Mouse (Mus musculus): ENCODE data around the gene Plod1.

Plod1 gene

DNA sequence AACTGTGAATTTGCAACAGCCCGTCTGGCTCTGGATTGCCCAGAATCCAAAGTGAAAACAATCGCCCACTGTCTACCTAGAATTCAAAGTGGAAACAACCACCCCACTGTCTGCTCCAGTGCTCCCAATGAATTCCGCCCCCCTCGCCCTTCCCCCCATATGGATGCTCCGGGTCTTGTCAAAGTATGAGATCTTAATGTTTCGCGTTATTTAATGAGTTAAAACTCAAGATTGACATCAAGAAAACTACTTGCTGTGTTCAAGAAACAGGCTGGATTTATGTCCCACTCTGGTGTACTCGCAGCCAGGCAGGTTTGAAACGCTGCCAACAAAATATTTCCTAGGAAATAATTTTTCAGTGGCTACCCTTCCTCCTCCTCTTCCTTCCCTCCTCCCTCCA, 3.5 kb upstream of the Plod1 start:
- in situ Hi-C loops (cut with MboI; ENCODE audit: unreplicated experiment in 2 of 2) = no loop called here

DNA sequence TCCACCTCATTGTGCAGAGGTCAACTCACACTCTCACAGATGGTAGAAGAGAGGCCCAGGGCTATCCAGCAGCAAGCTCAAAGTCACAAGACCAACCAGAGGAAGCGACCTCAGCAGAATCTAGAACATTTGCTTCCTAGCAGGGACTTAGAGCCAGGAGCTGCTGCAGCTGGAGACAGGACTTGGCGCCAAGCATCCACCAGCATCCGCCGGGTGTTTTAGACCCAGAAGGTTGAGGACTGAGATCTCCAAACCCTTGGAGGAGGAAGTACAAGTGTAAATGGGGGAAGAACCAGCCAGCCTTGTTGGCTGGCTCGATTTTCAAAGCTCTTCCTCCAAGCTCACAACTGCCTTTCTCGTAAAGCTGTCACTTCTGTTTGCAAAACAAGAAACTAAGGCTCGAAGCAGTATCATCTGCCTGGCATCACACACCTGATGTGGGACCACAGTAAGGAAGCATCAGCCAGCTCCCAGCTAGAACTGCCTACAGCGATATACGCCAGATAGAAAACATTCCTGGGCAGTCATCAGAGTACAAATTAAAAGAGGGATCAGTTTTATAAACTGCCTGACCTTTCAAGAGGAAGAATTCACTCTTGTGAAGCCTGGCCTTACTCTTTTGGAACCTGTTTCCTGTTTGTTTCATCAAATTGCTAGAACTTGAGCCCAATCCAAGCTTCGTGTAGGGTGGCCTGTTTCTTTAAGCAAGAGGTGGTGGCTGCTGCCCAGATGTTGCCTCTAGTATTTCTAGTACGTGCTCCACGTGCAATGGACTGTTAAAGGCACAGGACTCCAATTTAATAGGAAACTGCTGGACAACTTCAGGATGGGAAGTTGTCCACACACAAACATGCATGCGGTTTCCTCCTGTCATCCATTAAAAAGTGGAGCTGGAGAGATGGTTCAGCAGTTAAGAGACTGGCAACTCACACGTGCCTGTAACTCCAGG, 1.9 kb upstream of the Plod1 start:
- in situ Hi-C loops (cut with MboI; ENCODE audit: unreplicated experiment in 2 of 2) = no loop called here

DNA sequence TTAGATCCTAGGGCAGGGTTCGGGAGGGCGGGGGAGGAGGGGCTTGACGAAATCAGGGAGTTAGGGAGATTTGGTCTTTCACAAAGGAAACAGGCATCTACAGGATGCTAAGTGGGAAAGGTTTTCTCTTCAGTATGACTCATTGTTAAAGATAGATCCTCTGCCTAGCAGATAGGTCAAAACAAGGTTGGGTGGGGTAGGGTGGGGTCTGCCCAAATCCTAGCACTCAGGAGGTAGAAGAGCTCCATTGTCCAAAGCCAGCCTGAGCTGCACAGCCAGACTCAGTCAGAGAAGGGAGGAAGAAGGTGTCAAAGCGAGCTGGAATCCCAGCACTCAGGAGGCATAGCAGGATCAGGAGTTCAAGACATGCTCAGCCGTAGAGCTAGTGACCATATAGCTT, 919 bp upstream of the Plod1 start:
- in situ Hi-C loops (cut with MboI; ENCODE audit: unreplicated experiment in 2 of 2) = no loop called here

DNA sequence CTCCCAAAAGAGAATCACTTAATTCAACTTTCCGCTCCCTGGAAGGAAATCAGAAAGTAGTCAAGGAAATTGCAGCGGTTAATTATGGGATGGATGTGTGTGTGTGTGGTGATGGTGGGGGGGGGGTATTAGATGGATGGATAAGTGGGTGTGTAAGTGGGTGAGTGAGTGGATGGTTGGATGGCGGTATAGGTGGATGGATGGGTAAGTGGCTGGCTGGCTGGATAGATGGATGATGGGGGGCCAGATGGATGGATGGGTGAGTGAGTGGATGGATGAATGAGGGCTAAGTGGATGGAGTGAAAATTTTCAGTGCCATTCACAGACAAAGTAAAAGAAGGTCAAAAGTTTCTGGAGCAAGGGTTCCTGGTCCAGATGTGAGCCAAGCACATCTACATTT, 454 bp upstream of the Plod1 start:
- in situ Hi-C loops (cut with MboI; ENCODE audit: unreplicated experiment in 2 of 2) = no loop called here

DNA sequence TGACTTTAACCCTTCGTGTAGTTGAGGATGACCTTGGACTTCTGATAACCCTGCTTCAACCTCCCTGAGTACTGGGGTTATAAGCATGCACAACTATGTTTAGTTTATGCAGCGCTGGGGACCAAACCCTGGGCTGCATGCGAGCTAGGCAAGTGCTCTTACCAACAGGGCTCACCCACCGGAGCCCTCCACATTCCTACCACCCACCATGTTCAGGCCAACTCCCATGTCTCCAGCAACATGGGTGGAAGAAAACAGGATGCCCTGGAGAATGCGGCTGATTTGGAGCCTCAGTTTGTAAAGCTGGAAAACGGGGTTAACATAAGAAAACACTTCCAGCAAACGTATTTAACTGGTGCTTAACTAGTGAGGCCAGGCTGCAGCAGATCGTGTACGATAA, 663 bp downstream of the Plod1 start:
- in situ Hi-C loops (cut with MboI; ENCODE audit: unreplicated experiment in 2 of 2) = no loop called here

DNA sequence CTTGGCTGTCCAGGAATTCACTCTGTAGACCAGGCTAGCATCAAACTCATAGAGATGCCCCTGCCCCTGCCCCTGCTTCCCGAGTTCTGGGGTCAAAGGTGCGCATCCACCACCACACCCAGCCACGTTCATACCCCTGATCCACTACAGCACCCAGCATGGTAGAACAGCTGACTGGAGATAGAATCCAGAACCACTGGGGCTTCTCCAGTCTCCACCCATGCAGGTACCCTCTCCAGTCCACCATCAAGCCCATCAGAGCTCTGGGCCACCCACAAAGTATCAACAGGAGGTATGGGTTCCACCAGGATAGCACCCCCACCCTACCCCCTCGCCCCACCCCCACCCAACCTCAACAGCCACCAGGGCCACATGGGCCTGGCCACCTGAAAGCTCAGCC, 2.0 kb downstream of the Plod1 start:
- in situ Hi-C loops (cut with MboI; ENCODE audit: unreplicated experiment in 2 of 2) = no loop called here

DNA sequence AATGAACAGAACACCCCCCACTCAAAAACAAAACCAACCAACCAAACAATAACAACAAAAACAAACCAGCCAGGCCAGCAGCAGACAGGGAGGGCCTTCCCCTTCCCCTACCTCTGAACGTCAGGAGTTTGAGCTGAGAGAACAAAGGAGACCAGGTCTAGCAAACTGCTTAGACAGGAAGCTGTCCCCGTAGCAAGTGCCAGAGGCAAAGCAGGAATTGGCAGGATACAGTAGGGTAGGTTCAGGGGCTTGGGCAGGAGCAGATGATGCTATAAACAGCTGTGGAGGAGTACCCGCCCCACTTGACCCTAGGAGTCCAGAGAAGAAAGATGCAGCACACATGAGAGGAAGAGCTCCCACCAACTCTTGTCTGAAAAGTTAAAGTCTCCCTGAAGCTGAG, 2.4 kb downstream of the Plod1 start:
- in situ Hi-C loops (cut with MboI; ENCODE audit: unreplicated experiment in 2 of 2) = no loop called here

DNA sequence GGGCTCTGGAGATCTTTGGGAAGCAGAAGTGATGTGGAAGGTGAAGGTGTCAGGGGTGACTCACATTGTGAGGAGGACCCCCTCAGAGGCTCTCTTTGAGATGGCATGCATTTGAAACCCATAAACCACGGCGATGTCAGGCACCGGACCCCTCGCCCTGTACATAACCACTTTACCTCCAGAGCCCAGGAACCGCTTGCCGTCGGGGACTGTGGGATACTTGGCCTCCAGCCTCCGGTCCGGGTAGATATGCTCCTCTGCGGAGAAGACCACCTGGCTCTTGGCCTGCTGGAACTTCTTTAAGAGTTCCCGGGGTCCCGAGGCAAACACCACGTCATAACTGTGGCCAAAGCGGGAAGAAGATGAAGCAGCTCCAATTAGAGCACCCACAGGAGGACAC, 5.6 kb downstream of the Plod1 start:
- in situ Hi-C loops (cut with MboI; ENCODE audit: unreplicated experiment in 2 of 2) = no loop called here

DNA sequence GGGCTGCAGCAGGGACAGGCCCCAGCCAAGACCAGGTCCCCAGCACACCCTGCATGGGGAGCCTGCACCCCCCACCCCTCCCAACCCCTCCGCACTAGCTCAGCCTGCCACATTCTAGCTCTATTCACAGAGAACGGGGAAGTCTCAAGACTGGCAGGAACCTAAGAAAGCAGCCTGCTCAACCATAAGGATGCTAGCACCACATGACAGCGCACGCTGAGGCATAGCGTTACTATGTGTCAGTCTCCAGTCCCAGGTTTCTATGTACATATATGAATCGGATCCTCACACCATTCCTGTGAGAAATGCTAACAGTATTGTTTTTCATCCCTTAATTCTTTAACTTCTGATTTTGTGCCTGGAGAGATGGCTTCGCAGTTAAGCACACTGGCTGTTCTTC, 8.0 kb downstream of the Plod1 start:
- in situ Hi-C loops (cut with MboI; ENCODE audit: unreplicated experiment in 2 of 2) = no loop called here

DNA sequence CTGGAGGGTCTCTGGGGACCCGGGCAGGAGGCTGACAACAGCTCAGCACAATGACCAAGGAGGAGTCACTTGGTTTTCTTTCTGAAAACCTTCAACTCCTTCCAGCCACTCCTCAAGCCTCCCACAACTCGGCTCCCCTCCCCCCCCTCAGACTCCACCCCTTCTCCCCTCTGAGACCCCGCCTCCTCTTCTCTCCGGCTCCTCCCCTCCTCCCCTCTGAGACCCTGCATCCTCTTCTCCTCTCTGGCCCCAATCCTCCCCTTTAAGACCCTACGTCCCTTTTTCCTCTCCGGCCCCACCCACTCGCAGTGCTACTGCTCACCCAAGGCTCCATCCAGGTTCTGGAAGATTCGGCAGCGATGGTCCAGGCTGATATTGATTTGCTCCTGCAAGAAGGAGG, 8.4 kb downstream of the Plod1 start:
- in situ Hi-C loops (cut with MboI; ENCODE audit: unreplicated experiment in 2 of 2) = no loop called here

DNA sequence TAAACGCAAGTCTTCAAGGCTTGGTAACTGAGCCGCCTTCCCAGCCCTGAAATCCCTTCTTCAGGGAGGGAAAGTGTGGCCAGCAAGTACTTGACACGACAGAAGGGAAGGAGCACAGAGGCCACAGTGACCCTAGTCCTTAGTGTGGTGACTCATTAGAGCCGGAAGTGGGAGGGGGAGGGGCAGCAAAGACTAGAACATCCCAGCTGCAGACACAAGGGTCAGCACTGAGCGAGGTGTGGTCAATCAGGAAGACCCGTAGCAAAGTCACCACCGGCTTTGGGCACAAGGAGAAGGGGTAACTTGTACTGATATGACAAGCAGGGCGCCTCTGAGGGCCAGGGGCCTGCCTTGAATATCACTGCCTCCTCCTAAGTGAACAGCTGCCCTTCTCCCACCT, 8.9 kb downstream of the Plod1 start:
- in situ Hi-C loops (cut with MboI; ENCODE audit: unreplicated experiment in 2 of 2) = no loop called here

DNA sequence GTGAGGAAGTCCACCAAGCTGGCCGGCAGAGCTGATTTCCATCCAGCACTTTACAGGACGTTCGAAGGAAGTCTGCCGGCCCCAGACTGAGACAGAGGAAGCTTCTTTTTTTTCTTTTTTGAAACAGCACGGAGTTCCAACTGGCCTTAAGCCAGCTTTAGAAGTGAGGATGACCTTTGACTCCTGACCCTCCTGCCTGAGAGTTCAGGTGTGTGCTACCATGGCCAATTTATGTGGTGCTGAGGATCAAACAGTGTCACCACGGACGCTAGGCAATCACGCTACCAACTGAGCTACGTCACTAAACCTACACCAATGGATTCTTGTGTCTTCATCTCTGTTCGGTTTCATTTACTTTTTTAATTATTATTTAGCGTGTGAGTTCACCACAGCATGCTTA, 14.2 kb downstream of the Plod1 start:
- in situ Hi-C loops (cut with MboI; ENCODE audit: unreplicated experiment in 2 of 2) = no loop called here

DNA sequence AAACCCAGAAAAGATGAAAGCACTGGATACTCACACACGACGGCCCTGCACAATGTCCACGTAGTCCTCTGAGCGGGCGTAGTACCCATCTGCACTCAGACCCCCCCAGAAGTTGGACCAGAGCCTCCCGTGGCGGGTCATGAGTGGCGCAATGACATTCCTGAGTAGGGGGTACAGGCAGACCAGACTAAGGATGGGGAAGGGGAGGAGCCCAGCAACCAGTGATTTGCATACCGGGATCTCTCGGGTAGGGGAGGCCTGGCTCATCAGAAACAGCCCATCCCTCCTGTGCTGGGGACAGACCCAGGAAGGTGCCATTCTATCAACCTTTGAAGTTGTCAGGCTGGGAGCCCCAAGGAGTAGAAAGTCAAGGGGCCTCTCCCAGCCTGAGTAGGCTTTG, 15.6 kb downstream of the Plod1 start:
- in situ Hi-C loops (cut with MboI; ENCODE audit: unreplicated experiment in 2 of 2) = no loop called here

DNA sequence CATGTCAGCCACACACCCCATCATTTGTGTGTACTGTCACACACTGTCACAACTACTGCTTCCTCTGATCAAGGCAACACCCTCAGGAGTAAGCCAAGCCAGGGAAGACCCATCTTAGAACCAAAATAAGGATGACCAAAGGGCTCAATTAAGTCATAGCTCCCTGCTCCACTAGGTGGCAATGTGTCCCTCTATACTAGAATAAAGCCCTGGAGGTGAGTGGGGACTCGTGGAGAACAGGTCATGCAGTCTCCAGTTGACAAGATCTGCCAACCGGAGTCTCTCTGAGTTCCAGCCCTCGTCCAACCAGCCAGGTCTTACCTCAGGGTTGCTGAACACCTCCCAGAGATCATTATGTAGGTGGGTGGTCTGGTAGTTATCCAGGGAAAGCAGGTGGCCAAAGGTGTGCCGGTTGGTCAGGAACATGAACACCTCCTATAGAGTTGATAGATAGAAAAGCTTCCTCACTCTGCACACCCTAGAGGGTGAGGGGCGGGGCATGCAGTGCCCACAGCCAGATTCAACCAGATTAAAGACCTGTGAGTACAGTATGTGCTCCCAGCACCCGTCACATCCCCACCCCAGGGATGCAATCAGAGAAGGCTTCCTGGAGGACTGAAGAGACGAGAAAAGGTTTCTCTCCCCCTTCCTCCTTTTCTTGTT, 18.0 kb downstream of the Plod1 start:
- in situ Hi-C loops (cut with MboI; ENCODE audit: unreplicated experiment in 2 of 2) = no loop called here

DNA sequence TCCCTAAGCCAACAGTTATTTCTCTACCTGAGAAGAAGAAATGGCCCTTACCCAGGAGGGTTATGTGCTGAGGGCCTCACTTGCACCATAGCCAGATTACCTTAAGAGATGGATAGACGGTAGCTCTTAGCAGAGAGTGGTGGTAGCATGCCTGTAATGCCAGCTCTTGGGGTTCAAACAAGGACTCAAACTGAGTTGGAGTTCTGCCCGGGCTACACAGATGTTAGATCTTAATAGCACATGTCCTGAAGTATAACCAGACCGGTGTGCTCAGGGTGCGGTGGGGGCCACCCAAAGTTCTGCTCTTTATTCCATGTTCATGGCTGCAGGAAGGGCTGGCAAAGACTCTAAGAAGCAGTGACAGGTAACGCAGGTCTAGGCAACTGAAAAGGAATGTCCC, 27.1 kb downstream of the Plod1 start:
- in situ Hi-C loops (cut with MboI; ENCODE audit: unreplicated experiment in 2 of 2) = no loop called here

DNA sequence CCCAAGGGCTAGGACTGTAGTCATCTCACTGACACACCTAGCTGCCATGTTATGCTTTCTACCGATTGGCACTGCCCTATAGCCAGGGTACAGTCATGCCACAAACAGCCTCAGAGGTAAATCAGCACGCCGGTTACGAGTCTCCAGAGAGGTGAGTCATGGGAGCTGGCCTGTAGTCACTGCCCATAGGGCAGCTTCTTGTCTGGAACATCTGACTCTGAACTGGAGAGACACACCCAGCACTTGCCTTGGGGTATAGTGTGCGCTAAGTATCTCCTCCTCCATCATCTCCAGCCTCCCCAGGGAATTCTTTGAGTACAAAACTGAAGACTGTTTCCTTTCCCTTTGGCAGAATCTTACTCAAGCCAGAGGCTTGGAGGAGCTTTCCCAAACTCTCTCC, 30.3 kb downstream of the Plod1 start:
- in situ Hi-C loops (cut with MboI; ENCODE audit: unreplicated experiment in 2 of 2) = no loop called here

DNA sequence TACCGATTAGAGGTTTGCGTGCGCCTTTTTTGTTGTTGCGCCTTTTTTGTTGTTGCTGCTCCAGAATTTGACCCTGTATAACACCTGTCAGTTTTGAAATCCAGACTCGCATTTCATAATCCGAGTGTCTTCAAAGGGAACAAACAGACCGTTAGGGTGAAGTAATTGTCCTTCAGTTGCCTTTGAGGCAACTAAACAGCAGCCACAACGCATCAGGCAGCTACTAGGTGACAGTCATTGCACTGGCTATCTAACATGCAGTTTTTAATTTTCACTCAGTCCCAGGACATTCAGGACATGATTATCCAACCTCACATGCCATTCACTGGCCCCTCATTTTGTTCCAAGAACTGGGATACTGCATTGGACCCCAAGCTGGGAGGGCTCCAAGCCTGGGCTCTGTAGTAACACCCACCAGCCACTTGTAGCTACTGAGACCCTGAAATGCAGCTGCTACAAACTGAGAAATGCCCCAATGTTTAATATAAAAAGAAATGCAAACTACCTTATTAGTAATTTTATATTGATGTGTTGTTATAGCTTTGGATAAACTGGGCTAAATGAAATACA, 31.4 kb downstream of the Plod1 start:
- in situ Hi-C loops (cut with MboI; ENCODE audit: unreplicated experiment in 2 of 2) = no loop called here

DNA sequence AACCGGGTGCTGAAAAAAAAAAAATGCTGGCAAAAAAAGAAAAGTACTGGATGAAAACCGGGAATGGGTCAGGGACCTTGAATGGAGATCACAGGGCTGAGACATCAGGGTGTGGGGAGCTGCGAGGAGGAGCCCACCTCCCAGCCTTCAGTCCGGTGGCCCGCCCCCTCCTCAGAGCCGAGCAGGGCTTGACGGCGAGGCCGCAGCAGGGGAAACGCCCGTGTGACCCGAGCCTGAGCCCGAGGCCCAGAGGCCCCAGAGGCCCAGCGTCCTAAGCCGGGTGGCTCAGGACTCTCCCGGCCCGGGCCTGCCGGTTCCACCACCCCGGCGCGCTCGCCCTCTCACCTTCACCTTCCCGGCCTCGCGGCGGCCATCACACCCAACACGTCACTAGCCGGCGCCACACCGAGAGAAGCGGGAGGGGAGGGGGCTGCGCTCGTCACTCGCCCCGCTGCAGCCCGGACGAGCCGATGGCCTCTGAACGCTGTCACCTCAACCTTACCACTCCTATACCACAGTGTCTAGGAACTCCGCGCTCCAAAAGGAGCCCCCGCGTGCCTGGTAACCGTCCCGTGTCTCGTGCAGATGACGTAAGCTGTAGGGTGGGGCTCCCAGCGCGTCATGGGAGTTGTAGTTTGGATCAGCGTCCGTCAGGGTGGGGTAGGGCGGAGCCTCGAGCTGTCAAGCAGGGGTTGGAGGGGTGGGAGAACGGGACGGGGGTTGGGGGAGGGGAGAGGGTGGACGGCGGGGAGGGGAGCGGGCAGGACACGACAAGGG, 32.1 kb downstream of the Plod1 start, which contains the start of gene Mfn2:
TSS of gene Mfn2 (minus strand) at position 392 of the 777 bp plus-strand sequence.
- in situ Hi-C loops (cut with MboI; ENCODE audit: unreplicated experiment in 2 of 2) = loop anchor here in 1 of 2 experiments (5.0 kb wide), 1 partner anchor 37 kb away; the partner anchor contains the start of genes Fv1 and Miip

DNA sequence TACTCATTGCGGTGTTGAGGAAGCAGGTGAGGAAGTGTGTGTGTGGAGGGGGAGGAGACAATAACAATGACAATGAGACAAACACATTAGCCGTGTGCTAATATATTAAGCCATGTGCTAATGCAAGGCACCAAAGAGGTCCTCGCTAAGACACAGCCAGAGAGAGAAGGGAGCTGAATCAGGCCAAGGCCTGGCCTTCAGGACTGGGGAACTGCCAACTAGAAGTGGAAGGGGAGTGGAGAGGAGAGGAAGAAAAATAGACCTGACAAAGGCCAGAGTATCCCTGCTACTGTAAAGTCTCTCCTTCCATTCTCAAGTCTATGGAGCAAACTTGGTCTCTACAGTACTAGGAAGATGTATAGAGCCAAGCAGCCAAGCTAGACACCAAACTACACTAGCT, 33.0 kb downstream of the Plod1 start:
- in situ Hi-C loops (cut with MboI; ENCODE audit: unreplicated experiment in 2 of 2) = loop anchor here in 1 of 2 experiments (5.0 kb wide), 1 partner anchor 36 kb away; the partner anchor contains the start of genes Fv1 and Miip

DNA sequence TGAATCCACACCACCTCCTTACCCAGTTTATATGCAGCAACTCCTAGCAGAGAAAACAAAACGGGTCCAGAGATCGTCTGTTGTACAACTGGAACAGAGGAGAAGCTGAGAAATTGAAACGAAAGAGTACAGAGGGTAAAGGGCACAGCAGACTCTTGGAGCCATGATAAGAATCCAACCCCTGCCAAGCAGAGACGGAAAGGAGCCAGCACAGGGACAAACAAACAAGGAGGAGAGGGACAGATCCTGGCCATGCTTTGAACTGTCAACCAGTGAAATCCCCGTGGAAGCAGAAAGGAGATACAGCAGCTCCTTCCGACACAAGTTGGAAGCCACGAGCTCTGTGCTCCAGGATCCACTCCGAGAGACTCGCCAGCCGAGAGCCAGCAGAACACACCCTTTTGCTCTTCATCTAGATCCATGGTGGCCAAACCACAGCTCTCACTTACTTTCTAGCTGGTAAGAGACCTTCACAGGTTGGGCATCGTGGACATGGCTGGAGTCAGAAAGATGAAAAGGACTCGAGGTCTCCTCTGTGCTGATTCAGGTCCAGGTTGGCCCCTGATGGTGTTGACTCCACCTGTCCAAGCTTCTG, 33.6 kb downstream of the Plod1 start:
- in situ Hi-C loops (cut with MboI; ENCODE audit: unreplicated experiment in 2 of 2) = loop anchor here in 1 of 2 experiments (5.0 kb wide), 1 partner anchor 36 kb away; the partner anchor contains the start of genes Fv1 and Miip

Measured in v-Abl transformed pro-B cells (cell line).